Mouse (Mus musculus): Measurements from ENCODE around the gene Gm20388.
A peak's percentile ranks its signal among the peaks of the same experiment; 100 is the strongest.

- peak; percentile 34; the same call in 1 of the 2 replicates for TF ChIP-seq CTCF (conservative IDR thresholded peaks at IDR 0.05; ENCODE audit: insufficient read depth, insufficient read length, low read depth, low read length)
- no peak for TF ChIP-seq POLR2A (IDR thresholded peaks at IDR 0.05; ENCODE audit: low read depth, low read length)
Measured at GRCm38 (mm10) chr8:120244553-120244952, 333.9 kb downstream of the Gm20388 start.

Measured in kidney, adult 2 months (tissue).